Mouse (Mus musculus) layer of hippocampus, adult 18-20 months (tissue): ENCODE results near the gene Rpe. TPM values are rescaled to one million over a fixed set of nuclear protein-coding genes. Genes with fewer than 3 reads are reported as not detected.

Source experiments
- total RNA-seq, 2 experiments: library from RNA; stranded (reverse); gene quantifications; 2 replicates each; pipeline ENCODE4 v1.2.3; 2021

Gene Rpe
- total RNA-seq, 2 experiments from 2014 or later: 38.1 to 38.3 TPM

Other genes with a start within 250 kb of the Rpe start
- gene Unc80, start 232.5 kb upstream of the Rpe start, total RNA-seq: 100 to 1,000 TPM; 217 to 225 TPM
- 10 to 100 TPM; 20.7 to 24.3 TPM for gene Kansl1l, start 116.7 kb downstream of the Rpe start, total RNA-seq
- 10 to 100 TPM; 34.1 to 36.2 TPM for gene Acadl, start 162.4 kb downstream of the Rpe start, total RNA-seq
- under 1 TPM in 1 of 2 experiments, not detected in 1; 0.86 TPM for gene Myl1, start 244.6 kb downstream of the Rpe start, total RNA-seq